Mouse (Mus musculus): Measurements from ENCODE around the gene Hnrnpdl. TPM values are rescaled to one million over a fixed set of nuclear protein-coding genes. Genes with fewer than 3 reads are reported as not detected.

Hnrnpdl gene
- polyA plus RNA-seq, 2 experiments from 2014 or later: 105 to 110 TPM

DNA sequence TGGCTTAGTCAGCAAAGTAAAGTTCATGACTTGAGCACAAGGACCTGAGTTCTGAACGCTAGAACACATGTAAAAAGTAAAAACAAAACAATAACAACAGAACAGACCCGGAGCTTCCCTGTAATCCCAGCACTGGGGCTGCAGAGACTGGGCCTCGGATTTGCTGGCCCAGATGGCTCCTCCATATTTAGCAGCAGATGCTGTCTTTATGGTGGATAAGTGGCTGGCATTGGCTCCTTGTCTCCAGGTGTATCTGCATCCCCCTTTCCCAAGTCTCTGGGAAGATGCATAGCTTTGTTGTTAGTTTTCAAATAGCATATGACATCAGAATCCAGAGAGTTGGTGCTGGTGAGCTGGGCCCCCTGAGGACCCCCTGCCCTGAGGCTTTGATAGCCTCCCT lies 6.6 kb upstream of the Hnrnpdl start:
- ATAC-seq: no peak

GRCm38 (mm10) chr5:100044621-100045020 lies 5.2 kb upstream of the Hnrnpdl start:
- no peak for ATAC-seq

- no peak for ATAC-seq
Measured at GRCm38 (mm10) chr5:100044030-100044429, 4.6 kb upstream of the Hnrnpdl start.

DNA sequence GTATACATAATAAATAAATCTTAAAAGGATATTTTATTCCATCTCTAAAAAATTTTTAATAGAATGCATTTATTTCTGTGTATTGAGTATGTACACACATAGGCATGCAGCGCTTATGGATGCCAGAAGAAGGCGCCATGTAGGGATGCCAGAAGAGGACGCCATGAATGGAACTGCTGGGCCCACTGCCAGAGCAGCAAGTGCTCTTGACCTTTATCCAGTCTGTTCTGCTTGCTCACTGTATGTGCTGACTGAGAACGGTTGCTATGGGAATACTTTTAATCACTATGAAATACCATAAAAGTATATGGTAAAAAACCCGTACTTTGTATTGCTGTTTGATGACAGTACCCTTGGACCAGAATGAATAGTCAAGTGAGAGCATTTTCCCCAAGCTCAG lies 3.9 kb upstream of the Hnrnpdl start:
- no peak for ATAC-seq

- ATAC-seq: no peak
Measured at GRCm38 (mm10) chr5:100042467-100042866, 3.0 kb upstream of the Hnrnpdl start.

DNA sequence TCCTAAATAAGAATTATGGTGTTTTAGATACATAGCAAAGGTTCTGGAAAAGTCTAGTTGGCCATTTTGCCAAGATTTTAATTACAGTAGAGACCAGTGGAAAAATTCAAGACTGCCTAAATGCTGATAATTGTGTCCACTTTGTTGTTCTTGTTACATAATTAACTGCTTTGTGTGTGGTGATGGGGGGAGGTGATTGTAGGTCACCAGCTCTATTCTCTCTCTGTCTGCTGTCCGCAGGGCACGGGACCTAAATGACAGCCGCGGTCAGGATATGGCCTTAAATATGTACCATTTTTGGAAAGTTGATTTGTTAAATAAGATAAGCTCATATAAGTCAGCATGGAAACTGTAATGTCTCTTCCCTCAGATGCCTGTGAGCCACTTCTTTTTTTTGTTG lies 1.8 kb upstream of the Hnrnpdl start:
- no peak for ATAC-seq

DNA sequence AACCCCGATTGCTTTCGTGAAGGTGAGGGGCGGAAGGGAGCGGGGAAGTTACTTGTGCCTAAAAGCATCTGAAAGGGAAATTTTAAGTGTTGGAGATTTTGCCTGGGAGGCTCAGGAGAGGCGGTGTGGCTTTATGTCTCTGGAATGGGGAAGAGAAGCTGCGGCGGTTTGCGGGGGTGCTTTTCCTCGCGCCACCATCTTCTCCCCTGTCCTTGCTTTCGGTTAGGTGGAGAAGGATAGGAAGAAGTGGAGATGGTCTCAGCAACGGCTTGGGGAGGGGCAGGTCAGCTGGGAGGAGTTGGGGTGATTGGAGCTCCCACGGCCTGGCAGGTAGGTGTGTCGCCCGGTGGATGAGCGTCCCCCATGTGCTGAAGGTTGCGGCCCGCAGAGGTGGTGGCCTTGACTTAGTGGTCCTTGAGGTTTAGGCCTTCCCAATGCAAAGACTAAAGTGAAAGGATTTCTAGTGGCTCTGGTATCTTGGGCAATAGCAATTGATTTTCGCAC lies 869 bp upstream of the Hnrnpdl start:
- ATAC-seq: no peak

- peak; percentile 61 for ATAC-seq
Measured at GRCm38 (mm10) chr5:100038714-100039601, 506 bp downstream of the Hnrnpdl start.

DNA sequence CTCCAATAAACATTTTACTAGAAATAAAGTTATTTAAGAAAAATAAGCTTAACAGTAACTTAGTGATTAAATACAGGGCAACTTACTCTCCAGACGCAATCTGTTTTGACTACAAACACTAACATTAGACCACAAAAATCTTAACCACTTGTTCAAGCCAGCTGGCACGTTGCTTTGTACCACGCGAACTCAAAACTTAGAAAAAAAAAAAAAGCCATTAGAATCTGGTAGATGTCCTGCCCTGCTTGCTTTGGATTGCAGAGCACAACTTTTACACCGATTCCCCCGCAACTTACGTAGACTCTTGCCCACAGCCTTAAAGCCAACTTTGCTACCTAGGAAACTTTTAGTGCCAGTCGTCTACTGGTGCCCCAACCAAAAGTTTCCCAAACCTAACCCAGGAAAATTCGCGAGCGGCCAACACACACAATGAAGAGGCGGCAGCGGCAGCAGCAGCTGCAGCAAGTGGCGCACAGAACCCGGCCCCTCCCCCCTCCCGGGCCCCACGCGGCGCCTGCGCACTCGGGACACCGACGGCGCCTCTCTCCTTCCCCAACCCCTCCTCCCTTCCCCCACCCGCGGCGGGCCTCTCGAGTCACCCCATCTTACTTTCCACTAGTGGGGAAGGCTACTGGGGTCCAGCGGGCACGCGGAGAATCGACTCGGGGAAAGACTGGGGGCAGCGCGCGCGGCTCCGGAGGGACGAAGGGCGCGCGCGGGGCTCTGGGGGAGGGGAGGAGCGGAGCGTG lies 1.3 kb downstream of the Hnrnpdl start:
- ATAC-seq: peak; percentile 3

DNA sequence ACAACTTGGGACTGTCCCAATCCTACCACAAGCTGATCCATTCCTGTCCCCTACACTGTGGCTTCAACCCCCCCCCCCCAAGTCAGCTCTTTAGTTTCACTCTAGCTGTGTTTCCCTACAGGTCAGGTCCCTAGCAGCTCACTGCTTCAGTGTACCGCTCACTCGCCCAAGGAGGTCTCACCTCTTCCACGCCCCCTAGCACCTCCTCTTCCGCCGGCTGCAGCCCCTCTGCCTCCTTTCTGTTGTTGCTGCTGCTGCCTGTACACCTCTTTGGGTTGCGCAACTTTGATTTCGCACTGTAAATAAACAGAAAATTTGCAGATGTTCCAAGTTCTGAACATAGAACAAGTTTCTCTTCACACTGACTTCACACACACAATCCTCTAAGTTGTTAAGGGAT lies 2.8 kb downstream of the Hnrnpdl start:
- no peak for ATAC-seq

DNA sequence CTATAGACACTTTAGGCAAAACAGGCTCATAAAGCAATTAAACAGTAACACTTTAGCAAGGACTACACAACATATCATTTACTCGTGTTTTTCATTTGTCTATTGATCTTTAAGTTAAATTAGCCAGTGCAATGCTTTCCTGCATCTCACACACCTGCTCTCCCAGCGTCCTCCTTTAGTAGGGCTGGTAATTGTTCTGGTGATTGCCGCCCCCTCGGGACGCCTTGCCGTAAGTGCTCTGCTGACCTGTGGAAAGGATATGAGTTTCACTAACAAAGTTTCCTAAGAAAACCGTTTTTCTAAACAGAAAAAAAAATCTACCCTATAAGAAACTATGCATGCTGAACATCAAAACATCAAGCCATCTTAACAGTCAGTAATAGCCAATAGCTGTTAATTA lies 3.5 kb downstream of the Hnrnpdl start:
- ATAC-seq: no peak

- no peak for ATAC-seq
Measured at GRCm38 (mm10) chr5:100032646-100033045, 6.8 kb downstream of the Hnrnpdl start.

- ATAC-seq: no peak
Measured at GRCm38 (mm10) chr5:100032107-100032506, 7.4 kb downstream of the Hnrnpdl start.

DNA sequence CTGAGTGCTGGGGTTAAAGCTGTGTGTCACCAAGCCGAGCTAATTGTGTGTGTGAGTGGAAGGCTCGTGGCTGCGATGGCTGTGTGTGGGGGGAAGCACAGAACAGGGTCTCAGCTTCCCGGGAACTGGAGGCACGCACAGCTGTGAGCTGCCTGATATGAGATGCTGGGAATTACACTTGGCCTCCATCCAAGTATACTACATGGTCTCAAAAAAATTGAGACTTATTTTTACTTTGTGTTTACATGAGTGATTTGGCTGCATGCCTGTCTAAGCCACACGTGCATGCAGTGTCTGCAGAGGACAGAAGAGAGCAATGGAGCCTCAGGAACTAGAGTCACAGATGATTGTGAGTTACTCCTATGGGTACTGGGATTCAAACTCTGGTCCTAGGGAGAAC lies 9.4 kb downstream of the Hnrnpdl start:
- ATAC-seq: no peak

GRCm38 (mm10) chr5:100024868-100025267 lies 14.6 kb downstream of the Hnrnpdl start:
- no peak for ATAC-seq

DNA sequence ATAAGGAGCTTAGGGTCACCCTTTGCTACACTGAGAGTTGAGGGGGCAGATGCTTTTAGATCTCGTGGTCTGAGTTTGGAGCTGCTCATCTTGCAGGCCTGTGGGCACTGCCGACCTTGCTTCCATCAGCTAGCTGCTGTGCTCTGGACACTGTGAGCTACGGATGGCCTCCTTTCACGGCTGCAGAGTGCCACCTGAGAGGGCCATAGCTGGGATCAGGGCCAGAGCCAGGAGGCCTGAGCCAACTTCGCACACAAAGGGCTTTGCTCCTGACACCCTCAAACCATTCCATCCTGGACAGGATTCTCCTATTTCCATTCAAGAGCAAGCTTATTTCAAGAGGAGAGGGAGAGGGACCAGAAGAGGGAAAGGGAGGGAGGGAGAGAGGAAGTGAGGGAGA lies 15.1 kb downstream of the Hnrnpdl start:
- no peak for ATAC-seq

GRCm38 (mm10) chr5:100020089-100020488 lies 19.4 kb downstream of the Hnrnpdl start:
- ATAC-seq: no peak

- no peak for ATAC-seq
Measured at GRCm38 (mm10) chr5:100012599-100012998, 26.9 kb downstream of the Hnrnpdl start.

- no peak for ATAC-seq
Measured at GRCm38 (mm10) chr5:100008485-100008884, 31.0 kb downstream of the Hnrnpdl start.

DNA sequence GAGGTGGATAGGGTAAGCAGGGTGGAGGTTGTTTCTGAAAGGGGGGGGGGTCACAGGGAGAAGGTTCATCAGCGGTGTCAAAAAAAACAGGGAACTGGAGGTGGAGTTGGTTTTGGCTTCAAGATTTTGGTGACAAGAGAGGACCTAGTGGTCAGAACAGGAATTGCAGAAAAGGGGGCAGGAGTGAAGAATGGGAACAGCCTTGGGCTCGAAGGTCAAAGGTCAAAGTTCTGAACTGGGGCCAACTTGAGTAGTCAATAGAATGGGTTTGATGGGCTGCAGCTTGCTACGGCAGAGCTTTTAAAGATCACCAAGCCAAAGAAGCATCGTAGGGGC lies 32.5 kb downstream of the Hnrnpdl start:
- ATAC-seq: no peak

DNA sequence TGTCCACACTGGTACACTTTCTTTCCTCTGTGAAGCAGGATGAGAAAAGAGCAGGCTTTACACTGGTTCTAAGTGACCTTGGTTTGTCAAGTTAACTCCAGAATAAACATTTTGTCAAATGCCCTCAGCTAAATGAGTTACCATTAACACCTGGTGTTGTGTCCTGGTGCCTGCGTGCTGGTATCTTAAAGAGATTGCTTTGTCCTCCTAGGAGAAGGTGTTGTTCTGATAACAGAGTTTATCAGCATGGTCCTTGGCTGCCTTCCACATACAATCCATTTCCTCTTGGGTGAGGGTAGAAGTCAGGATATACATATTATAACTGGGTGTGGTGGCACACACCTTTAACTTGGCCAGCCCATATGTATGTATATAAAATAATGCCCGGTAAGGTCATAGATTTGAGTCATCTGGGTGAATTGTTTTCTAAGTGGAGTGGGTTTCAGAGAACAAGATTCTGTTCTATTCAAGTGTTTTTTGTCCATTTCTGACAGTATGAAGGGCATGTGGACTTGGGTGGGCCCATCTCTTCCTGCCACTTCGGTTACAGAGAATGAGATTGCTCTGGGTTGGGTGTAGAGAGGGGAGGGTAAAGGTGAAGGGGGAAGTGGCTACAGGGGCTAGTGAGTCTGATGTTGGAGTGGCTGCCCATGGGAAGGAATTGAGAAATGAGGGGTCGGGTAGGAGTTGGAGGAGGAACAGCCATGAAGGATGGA lies 33.0 kb downstream of the Hnrnpdl start:
- no peak for ATAC-seq

DNA sequence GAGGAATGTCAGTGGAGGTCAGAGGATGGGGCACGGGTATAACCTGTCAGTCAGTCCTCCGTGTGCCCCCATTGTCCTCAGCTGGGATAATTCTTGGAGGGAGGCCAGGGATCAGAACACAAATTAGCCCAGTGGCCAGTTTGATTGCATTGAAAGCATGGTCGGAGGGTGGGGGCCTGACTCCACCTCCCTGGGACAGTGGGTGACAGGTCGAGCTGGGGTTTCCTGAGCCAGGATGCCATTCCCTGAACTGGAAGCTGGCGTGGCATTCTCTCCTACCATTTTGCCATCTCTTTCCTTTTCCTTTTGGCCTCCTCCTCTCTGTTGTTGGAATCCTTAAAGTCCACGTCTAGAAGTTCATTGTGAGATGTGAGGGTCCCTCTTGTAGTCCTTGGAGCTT lies 33.6 kb downstream of the Hnrnpdl start:
- ATAC-seq: no peak

DNA sequence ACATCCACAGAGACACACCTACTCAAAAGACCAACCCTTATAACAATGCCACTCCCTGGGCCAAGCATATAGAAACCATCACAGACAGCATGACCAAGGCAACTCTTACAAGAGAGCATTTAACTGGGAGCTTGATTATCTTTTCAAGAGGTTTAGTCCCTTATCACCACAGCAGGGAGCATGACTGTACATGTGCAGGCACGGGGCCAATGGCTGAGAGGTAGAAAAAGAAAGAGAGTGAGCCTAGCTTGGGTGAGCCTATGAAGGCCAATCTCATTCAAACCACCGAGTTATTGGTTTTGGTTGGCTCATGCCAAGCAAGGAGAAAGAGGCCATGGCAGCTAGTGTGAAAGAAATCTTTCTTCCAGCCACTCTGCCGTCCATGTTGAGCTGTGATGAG lies 34.0 kb downstream of the Hnrnpdl start:
- ATAC-seq: no peak

Data from activated CD4-positive, CD25-positive, alpha-beta regulatory T cell, adult 4 months (primary cell).